In genomic region chr6:54431761-54432160, GRCm38 (mm10) we compare ENCODE assay signal across 10 mouse cellular contexts. TPM values are rescaled to one million over a fixed set of nuclear protein-coding genes. Genes with fewer than 3 reads are reported as not detected.
DNase-seq lines count a peak whose midpoint lies in the region; ATAC-seq and TF ChIP-seq lines count a peak whose summit lies in the region.
"Had no signal": no experiment of that assay in that cellular context is flagged by ENCODE, and none has a peak within 500 bp of the region (broad histone marks: within the 10 kb centered on the region; RNA-seq: fewer than 3 reads in every experiment).

No protein-coding gene starts in this region.

- no peak for TF ChIP-seq CTCF in CH12.LX (conservative IDR thresholded peaks at IDR 0.05 in 1 of 2, IDR thresholded peaks at IDR 0.05 in 1 of 2; ENCODE audit: low read depth in 2 of 2, low read length in 2 of 2)

- ATAC-seq in heart, embryonic 12.5 days (ENCODE audit: insufficient number of reproducible peaks, low FRiP score): no peak
- no peak for ATAC-seq in intestine, embryonic 15.5 days

- dilution Hi-C loops in CH12.LX (cut with MboI; ENCODE audit: extremely low pct_ligation_motif_present, extremely low pct_unique_long_range_greater_than_20kb, low sequenced_read_pairs): no loop called here

- H3K27ac ChIP-seq in CH12.LX (ENCODE audit: insufficient read depth, low read depth): no peak overlapping the region
- H3K27ac ChIP-seq in heart, embryonic 12.5 days (ENCODE audit: poor library complexity, severe bottlenecking): no peak overlapping the region
- no peak overlapping the region for H3K27ac ChIP-seq in intestine, embryonic 15.5 days
- H3K27ac ChIP-seq: embryonic facial prominence, embryonic 13.5 days had no signal

- no peaks in the 10 kb centered on the region for H3K9me3 ChIP-seq in CH12.LX (replicated peaks; ENCODE audit: low read length)
- no peaks in the 10 kb centered on the region for H3K9me3 ChIP-seq in heart, embryonic 12.5 days (replicated peaks)
- H3K9me3 ChIP-seq in intestine, embryonic 15.5 days: no peaks in the 10 kb centered on the region
- H3K9me3 ChIP-seq: embryonic facial prominence, embryonic 13.5 days had no signal

- peaks cover 23% of the 10 kb centered on the region for H3K27me3 ChIP-seq in CH12.LX (replicated peaks)
- H3K27me3 ChIP-seq in heart, embryonic 12.5 days (replicated peaks): peaks cover 6% of the 10 kb centered on the region
- H3K27me3 ChIP-seq in intestine, embryonic 15.5 days (replicated peaks): peaks cover 4% of the 10 kb centered on the region; the same call in 1 of the 2 replicates

- TF ChIP-seq RAD21 in CH12.LX (IDR thresholded peaks at IDR 0.05; ENCODE audit: low read depth, low read length): no peak

- no peaks in the 10 kb centered on the region for H3K36me3 ChIP-seq in CH12.LX (replicated peaks in 1 of 2; ENCODE audit: control insufficient read depth in 1 of 2, insufficient read depth in 1 of 2, low read length in 1 of 2)
- H3K36me3 ChIP-seq in heart, embryonic 12.5 days: no peaks in the 10 kb centered on the region
- no peaks in the 10 kb centered on the region for H3K36me3 ChIP-seq in intestine, embryonic 15.5 days
- H3K36me3 ChIP-seq: embryonic facial prominence, embryonic 13.5 days had no signal

- H3K4me3 ChIP-seq in CH12.LX (replicated peaks in 1 of 3; ENCODE audit: low read depth in 2 of 3, low read length in 2 of 3, poor library complexity in 1 of 3): no peak overlapping the region
- H3K4me3 ChIP-seq in heart, embryonic 12.5 days: no peak overlapping the region
- H3K4me3 ChIP-seq in intestine, embryonic 15.5 days (replicated peaks): no peak overlapping the region
- H3K4me3 ChIP-seq: embryonic facial prominence, embryonic 13.5 days had no signal

- H3K79me2 ChIP-seq in CH12.LX (replicated peaks; ENCODE audit: control insufficient read depth, extremely low read depth, insufficient read depth, poor library complexity, severe bottlenecking): no peaks in the 10 kb centered on the region

- no peak for TF ChIP-seq EP300 in CH12.LX (IDR thresholded peaks at IDR 0.05; ENCODE audit: low read length)

- WGBS in heart, embryonic 12.5 days: 74% methylated on average over 10 of the region's 10 CpGs
- 84% methylated on average over 10 of the region's 10 CpGs for WGBS in intestine, embryonic 15.5 days

- in situ Hi-C loops in CH12.LX (cut with MboI; ENCODE audit: low pct_ligation_motif_present, low pct_unique_long_range_greater_than_20kb, low sequenced_read_pairs): no loop called here

- peaks cover 12 to 74% of the 10 kb centered on the region in 2 experiments for H3K4me1 ChIP-seq in CH12.LX (ENCODE audit: control insufficient read depth in 1 of 2, insufficient read depth in 2 of 2)
- H3K4me1 ChIP-seq in heart, embryonic 12.5 days (replicated peaks): peaks cover 58% of the 10 kb centered on the region
- H3K4me1 ChIP-seq in intestine, embryonic 15.5 days (replicated peaks): peaks cover 11% of the 10 kb centered on the region

- H3K4me2 ChIP-seq in CH12.LX (ENCODE audit: insufficient read depth, low read depth, poor library complexity, severe bottlenecking): peak overlapping the region; percentile 7; the same call in 1 of the 2 replicates
- H3K4me2 ChIP-seq in heart, embryonic 12.5 days: peak overlapping the region; percentile 91
- H3K4me2 ChIP-seq in intestine, embryonic 15.5 days (replicated peaks): no peak overlapping the region
- H3K4me2 ChIP-seq: embryonic facial prominence, embryonic 13.5 days had no signal

- 0 out of 2 replicates have a peak overlapping the region, but pooled peaks have one; percentile 14 for H3K9ac ChIP-seq in CH12.LX (ENCODE audit: insufficient read depth, low read depth)
- no peak overlapping the region for H3K9ac ChIP-seq in heart, embryonic 12.5 days
- no peak overlapping the region for H3K9ac ChIP-seq in intestine, embryonic 15.5 days
- H3K9ac ChIP-seq: embryonic facial prominence, embryonic 13.5 days had no signal

- no peak for DNase-seq in CH12.LX (ENCODE audit: extremely low read depth)
- DNase-seq in brain, embryonic 18.5 days (ENCODE audit: low read depth, low spot score): peak; percentile 18
- peak; percentile 69 to 88 for DNase-seq in left cerebral cortex, adult 9 months (ENCODE audit: low spot score in 2 of 2)
- DNase-seq in spleen, postnatal 4 days (ENCODE audit: low spot score in 2 of 2): no peak
- no peak for DNase-seq in ovary, postnatal 14 days (ENCODE audit: low spot score)
- DNase-seq: kidney, adult 9 months; thymus, adult 2 months had no signal

- TF ChIP-seq POLR2A in CH12.LX (IDR thresholded peaks at IDR 0.05; ENCODE audit: low read depth, low read length): no peak

TF ChIP-seq in CH12.LX, 34 proteins besides CTCF, POLR2A, EP300 and RAD21:
- TF ChIP-seq E2F4 (IDR thresholded peaks at IDR 0.05; ENCODE audit: insufficient replicate concordance, low read depth, low read length): no peak
- TF ChIP-seq GABPA (IDR thresholded peaks at IDR 0.05; ENCODE audit: insufficient replicate concordance, low read depth, low read length): no peak
- TF ChIP-seq IRF4 (IDR thresholded peaks at IDR 0.05; ENCODE audit: low read depth, low read length): no peak
- no peak for TF ChIP-seq CHD1 (IDR thresholded peaks at IDR 0.05; ENCODE audit: low read depth, low read length)
- TF ChIP-seq ETS1 (conservative IDR thresholded peaks at IDR 0.05; ENCODE audit: low read depth, low read length): no peak
- TF ChIP-seq HCFC1 (IDR thresholded peaks at IDR 0.05; ENCODE audit: low read depth, low read length): no peak
- no peak for TF ChIP-seq ZNF384 (IDR thresholded peaks at IDR 0.05; ENCODE audit: low read depth, low read length)
- TF ChIP-seq RCOR1 (conservative IDR thresholded peaks at IDR 0.05; ENCODE audit: low read depth, low read length): no peak
- no peak for TF ChIP-seq SMC3 (IDR thresholded peaks at IDR 0.05; ENCODE audit: low read depth, low read length)
- no peak for TF ChIP-seq TBP (conservative IDR thresholded peaks at IDR 0.05; ENCODE audit: low read depth, low read length)
- no peak for TF ChIP-seq JUND (conservative IDR thresholded peaks at IDR 0.05; ENCODE audit: low read depth, low read length)
- no peak for TF ChIP-seq PAX5 (IDR thresholded peaks at IDR 0.05; ENCODE audit: low read length)
- no peak for TF ChIP-seq SIN3A (IDR thresholded peaks at IDR 0.05; ENCODE audit: low read length)
- no peak for TF ChIP-seq NELFE (IDR thresholded peaks at IDR 0.05; ENCODE audit: low read depth, low read length)
- no peak for TF ChIP-seq MYC (IDR thresholded peaks at IDR 0.05; ENCODE audit: low read depth, low read length)

RNA-seq across cellular contexts. Expression of gene Wipf3, which starts 2.4 kb away (rescaled TPM):
- total RNA-seq in CH12.LX (2012; rRNA removed) (0.63 and 1.2 TPM in 2 replicates), CH12.LX (2014; rRNA removed) (0.35 and 0.64 TPM in 2 replicates)
- polyA plus RNA-seq in CH12.LX (2012; ENCODE audit: insufficient read length, low read depth): 0.97 and 1.3 TPM in 2 replicates
- polyA plus RNA-seq in heart, embryonic 12.5 days (2016; fragmentation: Nextera tagmentation; extraction: Ambion mirVana): 4.8 and 4.9 TPM in 2 replicates
- polyA plus RNA-seq in intestine, embryonic 15.5 days (2015; fragmentation: Nextera tagmentation; extraction: Ambion mirVana): 1.1 and 1.9 TPM in 2 replicates

Comparison
In these comparisons a context has a peak if more than half of its experiments do, and no peak if none do; other contexts are left out.
1. DNase-seq: peak in brain, embryonic 18.5 days (single experiment) and left cerebral cortex, adult 9 months (2 of 2); none in CH12.LX (single experiment), spleen, postnatal 4 days (0 of 2) and ovary, postnatal 14 days (single experiment).